Mouse (Mus musculus) heart, postnatal 0 days (tissue): ENCODE results near the gene Samd3. TPM values are rescaled to one million over a fixed set of nuclear protein-coding genes. Genes with fewer than 3 reads are reported as not detected.

Experiments
- ATAC-seq: fragments of 200-750 bp; cut with Nextera tagmentation; 2 replicates; pipeline ENCODE4 v1.8.0; 2017; ENCODE audit warnings: low read depth, moderate number of reproducible peaks, moderate library complexity; ENCODE audit not compliant: insufficient read depth
- DNase-seq: peaks from one replicate; pipeline ENCODE4 v3.0.0-alpha.2; 2016; ENCODE audit warnings: low spot score
- H3K27ac ChIP-seq: fragments of 300-500 bp; sonication (generic); 2 replicates; pipeline ENCODE4 v1.5.1; 2014; ENCODE audit warnings: low read depth, mild to moderate bottlenecking
- H3K27me3 ChIP-seq: fragments of 300-500 bp; sonication (generic); 2 replicates; pipeline ENCODE4 v1.6.1; 2014; ENCODE audit warnings: low read length, mixed read lengths; ENCODE audit not compliant: control insufficient read depth, insufficient read depth
- H3K36me3 ChIP-seq: fragments of 300-500 bp; sonication (generic); replicated peaks from 2 replicates; pipeline ENCODE4 v1.6.1; 2014; ENCODE audit warnings: low read length, mixed read lengths; ENCODE audit not compliant: control insufficient read depth, insufficient read depth
- H3K4me1 ChIP-seq: fragments of 300-500 bp; sonication (generic); 2 replicates; pipeline ENCODE4 v1.6.1; 2014; ENCODE audit warnings: antibody characterized with exemption; ENCODE audit not compliant: control insufficient read depth, insufficient read depth
- H3K4me2 ChIP-seq: fragments of 300-500 bp; sonication (generic); 2 replicates; pipeline ENCODE4 v1.6.1; 2014; ENCODE audit warnings: low read depth, mild to moderate bottlenecking, low read length, moderate library complexity
- H3K4me3 ChIP-seq: fragments of 300-500 bp; sonication (generic); 2 replicates; pipeline ENCODE4 v1.5.1; 2014; ENCODE audit warnings: low read depth, low read length
- H3K9ac ChIP-seq: fragments of 300-500 bp; sonication (generic); replicated peaks from 2 replicates; pipeline ENCODE4 v1.6.1; 2014; ENCODE audit warnings: low read depth, low read length, mixed read lengths
- H3K9me3 ChIP-seq: fragments of 300-500 bp; sonication (generic); replicated peaks from 2 replicates; pipeline ENCODE4 v1.6.1; 2016; ENCODE audit warnings: low read length; ENCODE audit not compliant: control insufficient read depth
- CTCF ChIP-seq: IDR thresholded peaks from 2 replicates; pipeline ENCODE4 v1.5.1; 2016; ENCODE audit warnings: antibody characterized with exemption, control low read depth, low read depth
- EP300 ChIP-seq: IDR thresholded peaks from 2 replicates; pipeline ENCODE4 v1.6.1; 2016; ENCODE audit warnings: antibody characterized with exemption, low read depth
- WGBS: fragments of 180-500 bp; shearing (Covaris S2); extraction: QIAGEN DNeasy Blood & Tissue Kit; methylation state at CpG from one replicate; pipeline ENCODE4 v1.1.7; 2014; 5-methylcytosine and 5-hydroxymethylcytosine counted together
- polyA plus RNA-seq: library from polyadenylated mRNA; unstranded; fragments of >200 nt; fragmentation: Nextera tagmentation; extraction: Ambion mirVana; gene quantifications from 2 replicates; pipeline ENCODE4 v1.2.1, GENCODE M21; 2015
- total RNA-seq: library from RNA; depleted of rRNA; stranded (reverse); fragments of >200 nt; gene quantifications from 2 replicates; pipeline ENCODE4 v1.2.3, GENCODE M21; 2014; ENCODE audit warnings: low replicate concordance

Gene Samd3
- total and polyA plus RNA-seq, 2 experiments from 2014 or later, result not detected

DNA sequence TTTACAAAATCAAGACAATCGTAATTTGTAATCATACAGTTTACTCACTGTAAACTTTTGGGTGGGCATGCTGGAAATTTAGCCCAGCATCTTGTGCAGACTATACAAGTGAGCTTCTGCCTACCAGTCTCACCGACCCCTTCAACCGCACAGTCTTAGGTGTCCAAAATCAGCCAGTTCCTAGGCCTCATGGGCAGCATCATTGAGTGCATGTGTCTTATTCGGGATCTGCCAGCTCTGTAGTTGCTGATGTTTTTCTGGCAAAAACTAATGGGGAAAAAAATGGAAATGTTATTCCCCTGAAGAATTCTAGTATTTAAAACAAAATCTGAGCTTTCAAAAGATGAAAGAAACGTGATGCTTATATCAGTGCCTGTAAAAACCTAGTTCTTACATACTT, 3.3 kb upstream of the Samd3 start:
- WGBS, result 78% methylated on average over 5 of the region's 5 CpGs
- DNase-seq, result no peak
- no peak for TF ChIP-seq CTCF
- TF ChIP-seq EP300, result no peak
- H3K27me3 ChIP-seq, result no peaks in the 10 kb centered on the region
- H3K9me3 ChIP-seq, result no peaks in the 10 kb centered on the region
- H3K27ac ChIP-seq, result no peak overlapping the region
- no peak for ATAC-seq
- H3K9ac ChIP-seq, result no peak overlapping the region
- no peak overlapping the region for H3K4me3 ChIP-seq
- no peaks in the 10 kb centered on the region for H3K4me1 ChIP-seq
- no peak overlapping the region for H3K4me2 ChIP-seq
- no peaks in the 10 kb centered on the region for H3K36me3 ChIP-seq

DNA sequence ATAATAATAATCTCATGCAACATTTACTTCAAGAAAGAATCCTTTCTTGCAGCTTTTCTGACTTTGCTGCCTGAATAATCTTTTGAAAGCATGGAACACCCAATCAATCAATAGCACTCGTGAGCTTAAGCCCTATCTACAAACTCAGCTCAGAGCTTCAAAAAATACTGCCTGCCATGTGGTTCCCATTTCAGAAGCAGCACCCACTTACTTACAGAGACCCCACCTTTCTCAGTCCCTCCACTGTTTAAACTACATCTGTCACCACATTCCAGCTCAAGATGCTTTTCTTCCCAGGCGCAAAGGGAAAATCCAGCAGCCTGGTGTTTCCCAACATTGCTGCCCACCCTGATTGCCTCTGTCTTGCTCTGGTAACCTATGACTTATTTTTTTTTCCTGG, 2.8 kb upstream of the Samd3 start:
- no peak for TF ChIP-seq CTCF
- TF ChIP-seq EP300, result no peak
- H3K4me1 ChIP-seq, result no peaks in the 10 kb centered on the region
- 30% methylated on average over 2 of the region's 2 CpGs for whole genome bisulfite sequencing
- DNase-seq, result no peak
- H3K9me3 ChIP-seq, result no peaks in the 10 kb centered on the region
- H3K36me3 ChIP-seq, result no peaks in the 10 kb centered on the region
- H3K4me3 ChIP-seq, result no peak overlapping the region
- no peak for ATAC-seq
- no peak overlapping the region for H3K9ac ChIP-seq
- H3K27me3 ChIP-seq, result no peaks in the 10 kb centered on the region
- no peak overlapping the region for H3K4me2 ChIP-seq
- H3K27ac ChIP-seq, result no peak overlapping the region

DNA sequence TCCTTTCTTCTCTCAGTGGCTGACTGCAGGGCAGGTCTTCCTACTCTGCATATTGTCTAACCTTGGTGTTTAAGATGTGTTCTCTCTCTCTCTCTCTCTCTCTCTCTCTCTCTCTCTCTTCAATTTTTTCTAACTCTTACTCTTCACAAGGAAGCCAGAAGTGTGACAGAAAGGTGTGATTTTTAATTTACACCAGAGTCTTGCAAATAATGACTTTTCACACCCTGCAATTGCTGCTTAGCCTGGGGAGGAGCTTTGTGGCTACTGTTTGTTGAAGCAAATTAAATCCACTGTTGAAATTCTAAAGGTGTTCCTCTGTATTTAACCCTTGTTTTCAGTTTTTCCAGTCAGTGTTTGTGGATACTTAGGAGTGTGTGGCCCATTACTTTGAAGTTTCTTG, 1.3 kb upstream of the Samd3 start:
- H3K9me3 ChIP-seq, result no peaks in the 10 kb centered on the region
- ATAC-seq, result no peak
- H3K4me3 ChIP-seq, result no peak overlapping the region
- no peak for DNase-seq
- H3K4me2 ChIP-seq, result no peak overlapping the region
- no peak overlapping the region for H3K27ac ChIP-seq
- H3K4me1 ChIP-seq, result no peaks in the 10 kb centered on the region
- H3K36me3 ChIP-seq, result no peaks in the 10 kb centered on the region
- no peak overlapping the region for H3K9ac ChIP-seq
- no peaks in the 10 kb centered on the region for H3K27me3 ChIP-seq
- TF ChIP-seq CTCF (no peak), EP300 (no peak)

DNA sequence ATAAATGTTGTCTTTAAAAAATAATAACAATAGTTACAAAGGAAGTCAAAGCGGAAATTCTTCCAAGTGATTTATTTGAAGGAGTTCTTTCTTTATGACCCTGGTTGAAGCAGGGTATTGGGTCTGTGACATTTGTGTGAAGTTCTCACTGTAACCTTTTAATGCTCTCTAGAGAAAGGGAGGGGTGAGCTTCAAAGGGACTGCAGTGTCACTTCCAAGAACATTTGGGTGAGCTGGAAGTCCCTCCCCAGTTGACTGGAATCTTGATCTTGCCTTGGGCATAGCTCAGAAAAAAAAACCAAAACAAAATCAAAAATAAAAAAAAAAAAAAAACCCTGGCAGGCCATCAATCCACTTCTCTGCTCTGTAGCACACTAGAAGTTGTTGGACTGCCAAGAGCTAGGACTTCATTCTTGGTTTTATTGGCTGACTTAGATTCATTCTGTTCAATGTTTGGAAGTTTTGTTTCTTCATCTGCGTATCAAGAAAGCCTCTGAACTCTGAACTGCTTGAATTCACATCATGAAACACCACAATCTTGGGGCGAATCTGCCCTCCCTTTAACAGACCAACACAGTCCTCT, 2.7 kb downstream of the Samd3 start:
- ATAC-seq (no peak), DNase-seq (no peak)
- Histone ChIP-seq H3K4me2 (no peak overlapping the region), H3K27me3 (no peaks in the 10 kb centered on the region), H3K9ac (no peak overlapping the region), H3K36me3 (no peaks in the 10 kb centered on the region), H3K27ac (no peak overlapping the region), H3K4me3 (no peak overlapping the region), H3K9me3 (no peaks in the 10 kb centered on the region), H3K4me1 (no peaks in the 10 kb centered on the region)
- whole genome bisulfite sequencing, result 78% methylated on average over 3 of the region's 3 CpGs
- TF ChIP-seq CTCF (no peak), EP300 (no peak)

DNA sequence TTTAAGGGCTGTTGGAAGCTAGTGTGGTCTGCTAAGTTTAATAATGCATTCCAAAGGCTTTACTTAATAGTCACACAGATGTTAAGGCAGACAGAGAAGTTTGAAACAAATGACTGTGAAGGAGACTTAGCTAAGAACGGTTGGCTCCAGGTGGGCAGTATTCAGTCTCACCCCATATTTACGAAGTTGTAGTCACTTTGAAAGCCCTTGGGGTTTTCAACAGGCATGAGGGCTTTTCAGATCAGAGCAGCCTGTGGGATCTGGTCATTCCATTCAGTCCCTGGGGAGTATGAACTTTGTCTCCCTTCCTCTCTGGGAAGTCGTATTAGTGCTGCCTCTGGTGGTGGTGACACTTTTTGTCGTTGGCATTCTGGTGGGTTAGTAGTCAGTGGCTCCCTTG, 9.1 kb downstream of the Samd3 start:
- Histone ChIP-seq H3K27me3 (no peaks in the 10 kb centered on the region), H3K4me1 (no peaks in the 10 kb centered on the region), H3K4me3 (no peak overlapping the region), H3K27ac (no peak overlapping the region), H3K9ac (no peak overlapping the region), H3K4me2 (no peak overlapping the region), H3K9me3 (no peaks in the 10 kb centered on the region), H3K36me3 (no peaks in the 10 kb centered on the region)
- 33% methylated on average over 4 of the region's 4 CpGs for WGBS
- no peak for DNase-seq
- no peak for ATAC-seq
- TF ChIP-seq CTCF (no peak), EP300 (no peak)

DNA sequence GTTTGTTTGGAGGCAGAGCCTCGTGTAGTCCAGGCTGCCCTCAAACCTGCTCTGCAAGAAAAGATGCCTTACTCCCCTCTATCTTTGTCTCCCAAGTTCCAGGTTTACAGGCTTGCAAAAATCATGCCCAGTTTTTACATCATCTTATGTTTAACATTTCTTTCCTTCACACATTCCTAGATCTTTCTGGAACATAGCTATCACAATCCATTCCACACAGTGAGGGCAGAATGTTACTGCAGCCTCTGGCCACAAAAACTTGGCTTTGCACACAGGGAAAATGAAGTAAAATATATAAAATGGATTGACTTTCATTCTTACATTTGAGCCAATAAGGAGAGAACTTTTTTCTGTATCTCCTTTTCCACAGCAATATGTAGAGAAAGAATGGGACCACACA, 9.6 kb downstream of the Samd3 start:
- no peaks in the 10 kb centered on the region for H3K36me3 ChIP-seq
- H3K4me1 ChIP-seq, result no peaks in the 10 kb centered on the region
- no peak overlapping the region for H3K4me2 ChIP-seq
- ATAC-seq (no peak), DNase-seq (no peak)
- H3K4me3 ChIP-seq, result no peak overlapping the region
- H3K9me3 ChIP-seq, result no peaks in the 10 kb centered on the region
- WGBS, result 64% methylated on average over 1 of the region's 1 CpGs
- H3K27me3 ChIP-seq, result no peaks in the 10 kb centered on the region
- no peak overlapping the region for H3K27ac ChIP-seq
- H3K9ac ChIP-seq, result no peak overlapping the region
- TF ChIP-seq CTCF, result no peak
- TF ChIP-seq EP300, result no peak
